Mouse (Mus musculus) lung, adult 2 months (tissue): Measurements from ENCODE around the gene Ccr8.
A peak's percentile ranks its signal among the peaks of the same experiment; 100 is the strongest.

Experiments used
- CTCF ChIP-seq: fragments of 200-500 bp; IDR thresholded peaks from 2 replicates; pipeline ENCODE4 v1.5.1; 2011; ENCODE audit warnings: mild to moderate bottlenecking, low read length, control low read depth; ENCODE audit not compliant: insufficient read depth
- POLR2A ChIP-seq: fragments of 200-500 bp; IDR thresholded peaks from 2 replicates; pipeline ENCODE4 v1.6.1; 2011; ENCODE audit warnings: low read depth, mild to moderate bottlenecking, control low read depth, low read length, borderline replicate concordance; ENCODE audit errors: extremely low read depth

GRCm38 (mm10) chr9:120110211-120111018, 18.5 kb downstream of the Ccr8 start, which contains the start of gene Slc25a38:
- TF ChIP-seq CTCF (peak; percentile 91), POLR2A (peak; percentile 76; the same call in 1 of the 2 replicates)
